Mouse (Mus musculus) neural tube, embryonic 10.5 days (tissue): ENCODE measurements around the gene Tmem236.

Source experiments
- DNase-seq: peaks from one replicate; pipeline ENCODE4 v3.0.0-alpha.2; 2017; ENCODE audit warnings: low spot score; ENCODE audit errors: extremely low spot score

Gene Tmem236

GRCm38 (mm10) chr2:14174334-14174733 lies at the start of gene Tmem236:
TSS of gene Tmem236 (plus strand) at chr2:14174523.
- no peak for DNase-seq

GRCm38 (mm10) chr2:14126387-14126786 lies 47.9 kb upstream of the Tmem236 start:
- DNase-seq: no peak

- no peak for DNase-seq
Measured at GRCm38 (mm10) chr2:14127629-14128028, 46.7 kb upstream of the Tmem236 start.

- DNase-seq: no peak
Measured at GRCm38 (mm10) chr2:14130641-14131339, 43.5 kb upstream of the Tmem236 start.

- DNase-seq: no peak
Measured at GRCm38 (mm10) chr2:14132468-14133326, 41.6 kb upstream of the Tmem236 start.

GRCm38 (mm10) chr2:14136906-14137305 lies 37.4 kb upstream of the Tmem236 start:
- DNase-seq: no peak

- no peak for DNase-seq
Measured at GRCm38 (mm10) chr2:14139590-14139989, 34.7 kb upstream of the Tmem236 start.

GRCm38 (mm10) chr2:14140044-14140443 lies 34.3 kb upstream of the Tmem236 start:
- DNase-seq: no peak

- DNase-seq: no peak
Measured at GRCm38 (mm10) chr2:14145311-14145710, 29.0 kb upstream of the Tmem236 start.

GRCm38 (mm10) chr2:14146913-14147312 lies 27.4 kb upstream of the Tmem236 start:
- no peak for DNase-seq

GRCm38 (mm10) chr2:14150829-14151228 lies 23.5 kb upstream of the Tmem236 start:
- no peak for DNase-seq

GRCm38 (mm10) chr2:14151854-14152253 lies 22.5 kb upstream of the Tmem236 start:
- DNase-seq: no peak

- DNase-seq: no peak
Measured at GRCm38 (mm10) chr2:14159047-14159446, 15.3 kb upstream of the Tmem236 start.

GRCm38 (mm10) chr2:14159756-14160155 lies 14.6 kb upstream of the Tmem236 start:
- no peak for DNase-seq

GRCm38 (mm10) chr2:14164459-14165030 lies 9.8 kb upstream of the Tmem236 start:
- no peak for DNase-seq

- DNase-seq: no peak
Measured at GRCm38 (mm10) chr2:14165066-14165465, 9.3 kb upstream of the Tmem236 start.

GRCm38 (mm10) chr2:14165618-14166344 lies 8.5 kb upstream of the Tmem236 start:
- DNase-seq: no peak

GRCm38 (mm10) chr2:14167721-14168120 lies 6.6 kb upstream of the Tmem236 start:
- no peak for DNase-seq

GRCm38 (mm10) chr2:14176460-14177193 lies 2.3 kb downstream of the Tmem236 start:
- DNase-seq: no peak

- no peak for DNase-seq
Measured at GRCm38 (mm10) chr2:14184375-14184774, 10.1 kb downstream of the Tmem236 start.

- DNase-seq: no peak
Measured at GRCm38 (mm10) chr2:14190684-14191083, 16.4 kb downstream of the Tmem236 start.
